Mouse (Mus musculus) lung, postnatal 36 days (tissue): ENCODE measurements around the gene Ect2.

ENCODE experiments used
- DNase-seq: peaks from one replicate; pipeline ENCODE4 v3.0.0; 2022; ENCODE audit warnings: mixed read lengths

Gene Ect2

GRCm38 (mm10) chr3:27064886-27065285 is 88.8 kb downstream of the Ect2 start:
- no peak for DNase-seq

DNA sequence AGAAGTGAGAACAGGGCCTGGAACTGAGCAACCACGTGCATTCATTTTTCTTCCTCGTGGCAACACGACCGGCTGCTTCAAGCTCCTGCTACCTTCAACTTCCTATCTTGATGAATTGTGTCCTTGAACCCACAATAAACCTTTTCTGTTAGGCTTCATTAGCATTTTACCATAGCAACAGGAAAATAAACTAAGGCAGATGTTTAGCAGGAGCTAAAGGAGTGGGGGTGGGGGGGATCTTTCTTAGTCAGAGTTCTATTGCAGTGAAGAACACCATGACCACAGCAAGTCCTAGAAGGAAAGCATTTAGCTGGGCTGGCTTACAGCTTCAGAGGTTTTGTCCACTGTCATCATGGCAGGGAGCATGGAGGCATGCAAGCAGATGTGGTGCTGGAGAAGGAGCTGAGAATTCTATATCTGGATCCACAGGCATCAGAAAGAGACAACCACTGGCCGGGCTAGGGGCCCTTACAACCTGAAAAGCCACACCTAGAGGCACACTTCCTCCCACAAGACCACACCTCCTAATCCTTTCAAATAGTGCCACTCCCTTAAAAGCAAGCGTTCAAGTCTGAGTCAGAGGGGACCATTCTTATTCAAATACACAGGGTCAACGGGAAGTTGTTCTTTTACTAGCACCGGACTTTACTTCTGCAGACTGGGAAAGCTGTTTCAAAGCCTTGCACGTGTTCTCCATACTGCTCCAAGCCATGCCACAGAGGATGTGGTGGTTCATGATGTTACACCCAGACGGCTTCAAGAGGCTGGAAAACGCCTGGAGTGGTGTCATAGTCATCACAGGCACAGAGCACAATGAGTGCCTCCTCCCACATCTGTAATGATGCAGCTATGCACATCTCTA is 90.0 kb downstream of the Ect2 start:
- DNase-seq, result no peak

GRCm38 (mm10) chr3:27060441-27060840 is 93.2 kb downstream of the Ect2 start:
- DNase-seq, result no peak

DNA sequence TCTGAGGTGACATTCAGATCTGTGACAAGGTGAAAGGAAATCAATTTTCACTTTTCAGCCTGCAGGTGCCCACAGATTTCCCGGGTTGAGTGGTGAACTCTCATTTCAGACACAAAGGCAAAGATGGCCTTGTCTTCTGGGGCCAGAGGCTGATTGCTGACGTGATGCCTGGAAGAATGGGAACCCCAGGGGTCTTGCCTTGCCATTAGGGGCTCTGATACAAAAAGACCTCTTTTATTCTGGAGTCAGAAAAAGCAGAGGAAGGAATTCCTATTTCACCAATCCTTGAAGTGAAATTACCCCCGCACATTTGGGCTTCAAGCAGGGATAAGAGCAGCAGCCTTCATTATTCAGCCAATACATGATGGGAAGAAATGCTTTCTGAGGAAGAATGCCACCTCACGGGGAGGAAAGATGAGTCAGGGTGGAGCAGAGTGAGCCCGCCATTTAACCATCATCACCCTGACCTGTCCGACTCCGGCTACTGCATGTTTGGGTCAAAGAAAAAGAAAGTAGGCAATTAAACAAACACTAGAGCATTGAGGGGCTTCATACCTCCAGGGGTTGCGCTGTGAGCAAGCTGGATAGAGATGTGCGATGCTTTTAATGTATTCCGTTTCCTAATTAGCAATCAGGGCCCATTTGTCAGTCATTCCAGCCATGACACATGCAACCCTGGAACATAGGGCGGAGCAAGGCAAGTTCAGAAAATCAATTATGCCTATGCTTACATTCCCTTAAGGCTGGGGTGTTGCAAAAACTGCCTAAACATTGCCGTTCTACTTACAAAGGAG is 94.0 kb downstream of the Ect2 start:
- DNase-seq, result no peak

DNA sequence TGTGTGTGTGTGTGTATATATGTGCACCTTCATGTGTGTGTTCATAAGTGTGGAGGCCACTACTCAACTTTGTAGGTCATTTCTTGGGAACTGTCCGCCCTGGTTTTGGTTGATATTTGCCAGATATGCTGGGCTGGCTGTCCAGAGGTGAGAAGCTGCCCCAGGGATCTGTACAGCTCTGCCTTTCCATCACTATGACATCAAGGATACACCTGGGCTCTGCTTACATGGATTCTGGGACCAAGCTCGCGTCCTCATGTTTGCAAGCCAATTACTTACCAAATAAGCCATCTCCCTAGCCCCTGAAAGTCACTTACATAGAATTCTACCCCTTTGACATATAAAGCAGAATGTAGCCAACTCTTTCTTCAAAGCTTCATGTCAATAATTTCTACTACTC is 98.2 kb downstream of the Ect2 start:
- no peak for DNase-seq

DNA sequence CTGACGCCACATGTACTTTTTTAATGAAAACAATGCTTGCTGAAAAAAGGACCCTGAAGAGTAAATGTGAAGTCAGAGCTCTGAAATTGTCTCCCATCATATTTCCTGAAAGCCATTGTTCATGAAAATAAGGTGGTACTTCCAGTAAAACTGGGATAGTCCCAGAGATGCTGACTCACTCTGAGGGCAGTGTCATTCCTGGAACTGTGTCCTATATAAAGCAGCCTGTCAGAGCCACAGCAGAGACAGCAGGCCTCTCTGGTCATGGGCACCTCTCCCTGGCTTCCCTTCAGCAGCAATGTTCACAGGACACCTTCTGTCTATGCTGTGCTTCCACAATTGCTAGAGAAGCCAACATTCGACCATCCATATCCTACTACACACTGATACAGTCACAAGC is 98.9 kb downstream of the Ect2 start:
- DNase-seq, result no peak
